Mouse (Mus musculus) gastrocnemius, postnatal 10 days (tissue): ENCODE results near the gene Ngb. TPM values are rescaled to one million over a fixed set of nuclear protein-coding genes. Genes with fewer than 3 reads are reported as not detected.
A peak's percentile ranks its signal among the peaks of the same experiment; 100 is the strongest.

Source experiments
- DNase-seq: peaks from one replicate; pipeline ENCODE4 v3.0.0; 2021; ENCODE audit warnings: mixed read lengths
- total RNA-seq, 2 experiments: library from RNA; stranded (reverse); gene quantifications; 2 replicates each; pipeline ENCODE4 v1.2.3; 2021

The Ngb gene
- total RNA-seq, 2 experiments from 2014 or later, result 0.28 TPM; not detected in 1

- DNase-seq, result no peak
These were observed 10.4 kb downstream of the Ngb start for GRCm38 (mm10) chr12:87091916-87092315.

- no peak for DNase-seq
These were observed 12.6 kb downstream of the Ngb start for GRCm38 (mm10) chr12:87089701-87090100.

GRCm38 (mm10) chr12:87089255-87089654 is 13.1 kb downstream of the Ngb start:
- no peak for DNase-seq

GRCm38 (mm10) chr12:87088331-87088730 is 14.0 kb downstream of the Ngb start:
- no peak for DNase-seq

- DNase-seq, result no peak
These were observed 15.1 kb downstream of the Ngb start for GRCm38 (mm10) chr12:87087236-87087635.

- no peak for DNase-seq
These were observed 19.5 kb downstream of the Ngb start for GRCm38 (mm10) chr12:87082797-87083196.

GRCm38 (mm10) chr12:87076610-87077009 is 25.7 kb downstream of the Ngb start:
- no peak for DNase-seq

GRCm38 (mm10) chr12:87070520-87070919 is 31.8 kb downstream of the Ngb start:
- DNase-seq, result no peak

- peak; percentile 18 for DNase-seq
These were observed 35.9 kb downstream of the Ngb start for GRCm38 (mm10) chr12:87066429-87066828.

- no peak for DNase-seq
These were observed 36.9 kb downstream of the Ngb start for GRCm38 (mm10) chr12:87065446-87065845.

GRCm38 (mm10) chr12:87057066-87057465 is 45.3 kb downstream of the Ngb start:
- no peak for DNase-seq

- DNase-seq, result no peak
These were observed 47.5 kb downstream of the Ngb start for GRCm38 (mm10) chr12:87054873-87055272.

- peak; percentile 90 for DNase-seq
These were observed 49.5 kb downstream of the Ngb start for GRCm38 (mm10) chr12:87052661-87053321.

- no peak for DNase-seq
These were observed 54.8 kb downstream of the Ngb start for GRCm38 (mm10) chr12:87047536-87047935.

Other genes starting within 250 kb of the Ngb start
- gene Irf2bpl, start 217.7 kb downstream of the Ngb start, total RNA-seq, result 10 to 100 TPM; 42.9 to 46.7 TPM
- gene Cipc, start 155.5 kb downstream of the Ngb start, total RNA-seq, result 10 to 100 TPM; 17.5 to 22.8 TPM
- gene Zdhhc22, start 112.1 kb downstream of the Ngb start, total RNA-seq, result not detected
- under 1 TPM; 0.23 to 0.29 TPM for gene Tmem63c, start 81.2 kb downstream of the Ngb start, total RNA-seq
- 10 to 100 TPM; 47.1 to 49.6 TPM for gene Gstz1, start 44.6 kb upstream of the Ngb start, total RNA-seq
- 1 to 10 TPM; 6.3 to 8.9 TPM for gene Pomt2, start 45.4 kb upstream of the Ngb start, total RNA-seq
- gene Samd15, start 97.2 kb upstream of the Ngb start, total RNA-seq, result under 1 TPM; 0.14 to 0.50 TPM
- 1 to 10 TPM; 2.4 to 3.5 TPM for gene Tmed8, start 97.9 kb upstream of the Ngb start, total RNA-seq
- under 1 TPM in 1 of 2 experiments, not detected in 1; 0.27 TPM for gene Noxred1, start 136.2 kb upstream of the Ngb start, total RNA-seq
- 10 to 100 TPM; 12.1 to 14.5 TPM for gene Vipas39, start 163.7 kb upstream of the Ngb start, total RNA-seq
- gene Ahsa1, start 163.9 kb upstream of the Ngb start, total RNA-seq, result 100 to 1,000 TPM; 104 to 108 TPM
- gene Ism2, start 197.2 kb upstream of the Ngb start, total RNA-seq, result not detected